Comparison of ENCODE assay signal across 20 mouse cellular contexts in genomic region chr17:6009606-6010005, GRCm38 (mm10).
"Had no signal": no experiment of that assay in that cellular context is flagged by ENCODE, and none has a peak within 500 bp of the region (broad histone marks: within the 10 kb centered on the region; RNA-seq: fewer than 3 reads in every experiment).

No protein-coding gene starts in this region.

- H3K4me3 ChIP-seq: lung, embryonic 15.5 days; midbrain, embryonic 10.5 days; midbrain, embryonic 12.5 days; myocyte; neural tube, embryonic 13.5 days; neural tube, embryonic 15.5 days had no signal

- H3K27me3 ChIP-seq: lung, embryonic 15.5 days; midbrain, embryonic 12.5 days; neural tube, embryonic 13.5 days; neural tube, embryonic 15.5 days had no signal

- ATAC-seq: lung, postnatal 0 days; midbrain, embryonic 16.5 days had no signal

- H3K27ac ChIP-seq: lung, embryonic 15.5 days; midbrain, embryonic 10.5 days; midbrain, embryonic 12.5 days; neural tube, embryonic 13.5 days; neural tube, embryonic 15.5 days had no signal

- DNase-seq: lung, adult 2 months; lung, postnatal 14 days; lung, postnatal 36 days; midbrain, embryonic 14.5 days; retina, postnatal 1 day; right cerebral cortex, adult 18-20 months; right cerebral cortex, postnatal 25 days; right cerebral cortex, postnatal 4 days; spleen, adult 18-20 months; thymus, adult 18-20 months; thymus, postnatal 14 days; thymus, postnatal 36 days had no signal

- H3K36me3 ChIP-seq: lung, embryonic 15.5 days; midbrain, embryonic 10.5 days; midbrain, embryonic 12.5 days; neural tube, embryonic 13.5 days; neural tube, embryonic 15.5 days had no signal
